Mouse (Mus musculus) layer of hippocampus, adult 18-20 months (tissue): ENCODE measurements around the gene Tulp3. TPM values are rescaled to one million over a fixed set of nuclear protein-coding genes. Genes with fewer than 3 reads are reported as not detected.
"Not testable (repeated sequence)": the region's sequence is repeated elsewhere in the genome, so short reads cannot be mapped to it uniquely, and the experiment has no call there.

Experiments
- DNase-seq, 2 experiments: peaks; one replicate each; pipeline ENCODE4 v3.0.0; 2022; ENCODE audit warnings: low spot score in 2 of 2
- long read RNA-seq: library from polyadenylated mRNA; stranded (forward); transcript quantifications from one replicate; pipeline ENCODE4 v2.0.0, GENCODE M21; 2021
- total RNA-seq, 2 experiments: library from RNA; stranded (reverse); gene quantifications; 2 replicates each; pipeline ENCODE4 v1.2.3; 2021

Tulp3 gene
- total RNA-seq, result 10 to 100 TPM; 19.2 to 21.4 TPM
- long read RNA-seq, partial matches to known transcripts, result 0 of 4 reads
- long read RNA-seq, other reads (novel, unspliced or antisense), result 2 of 4 reads

GRCm38 (mm10) chr6:128355726-128356416 is at the start of gene Tulp3:
Gene Tulp3 (minus strand): TSS chr6:128355851.
- peak; percentile 96 to 98 for DNase-seq

- no peak for DNase-seq
These were observed 49.1 kb upstream of the Tulp3 start for GRCm38 (mm10) chr6:128404708-128405107.

- DNase-seq, result peak in 1 of 2 experiments; percentile 62
These were observed 44.0 kb upstream of the Tulp3 start for GRCm38 (mm10) chr6:128399421-128400185.

- DNase-seq, result no peak
These were observed 43.3 kb upstream of the Tulp3 start, which contains the start of gene Nrip2 for GRCm38 (mm10) chr6:128398996-128399395. Gene Nrip2 (plus strand): TSS chr6:128399296.

GRCm38 (mm10) chr6:128397574-128398261 is 42.1 kb upstream of the Tulp3 start:
- DNase-seq, result peak in 1 of 2 experiments; percentile 57

DNA sequence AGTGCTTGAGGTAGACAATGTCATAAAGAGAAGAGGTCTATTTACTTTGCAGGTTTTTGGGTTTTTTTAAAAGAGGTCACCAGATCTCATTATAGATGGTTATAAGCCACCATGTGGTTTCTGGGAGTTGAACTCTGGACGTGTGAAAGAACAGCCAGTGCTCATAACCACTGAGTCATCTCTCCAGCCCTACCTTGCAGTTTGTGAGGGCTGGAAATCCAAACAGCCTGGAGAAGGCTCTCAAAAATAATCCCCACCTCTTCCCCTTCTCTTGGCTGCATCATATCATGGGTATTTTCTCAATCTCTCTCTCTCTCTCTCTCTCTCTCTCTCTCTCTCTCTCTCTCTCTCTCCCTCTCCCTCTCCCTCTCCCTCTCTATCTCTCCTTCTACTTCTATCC is 35.0 kb upstream of the Tulp3 start:
- DNase-seq, result no peak

GRCm38 (mm10) chr6:128389185-128389584 is 33.5 kb upstream of the Tulp3 start:
- DNase-seq, result no peak

- no peak for DNase-seq
These were observed 29.4 kb upstream of the Tulp3 start for GRCm38 (mm10) chr6:128385026-128385425.

DNA sequence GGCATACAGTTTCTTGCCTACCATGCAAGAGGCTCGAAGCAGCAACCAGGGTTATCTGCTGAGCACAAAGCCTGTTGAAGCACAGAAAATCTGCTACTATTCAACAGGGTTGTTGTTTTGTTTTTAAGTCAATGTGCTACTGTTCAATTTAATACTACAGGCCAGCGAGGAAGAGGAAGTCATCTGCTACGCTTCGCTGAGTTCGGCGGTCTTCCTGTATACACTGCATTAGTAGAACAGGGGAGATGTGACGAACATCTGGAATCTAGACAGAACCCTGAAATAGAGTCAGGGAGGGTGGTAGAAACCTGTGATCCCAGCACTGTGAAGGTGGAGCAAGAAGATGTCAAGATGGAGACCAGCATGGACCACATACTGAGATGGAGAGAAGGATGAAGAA is 28.1 kb upstream of the Tulp3 start:
- no peak for DNase-seq

- DNase-seq, result no peak
These were observed 25.6 kb upstream of the Tulp3 start for GRCm38 (mm10) chr6:128381254-128381653.

GRCm38 (mm10) chr6:128380594-128381167 is 25.0 kb upstream of the Tulp3 start:
- not testable (repeated sequence) for DNase-seq

DNA sequence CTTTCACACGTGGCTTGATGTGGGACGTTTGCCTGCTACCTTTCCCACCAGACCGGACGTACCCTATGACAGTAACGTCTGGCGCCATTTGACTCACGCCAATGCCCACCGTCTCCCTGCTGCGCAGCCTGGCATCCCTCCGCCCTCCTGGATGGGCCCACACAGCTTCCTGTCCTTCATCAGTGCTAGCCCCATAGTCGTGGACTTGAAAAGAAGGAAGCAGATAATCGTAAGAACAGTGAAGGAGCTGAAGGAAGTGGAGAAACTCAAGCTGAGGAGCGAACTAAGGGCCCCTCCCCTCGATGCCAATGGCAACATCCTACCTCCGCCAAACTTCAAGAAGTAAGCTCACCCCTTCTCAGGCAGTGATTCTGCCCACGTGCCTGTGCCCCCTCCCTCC is 24.0 kb upstream of the Tulp3 start:
- no peak for DNase-seq

DNA sequence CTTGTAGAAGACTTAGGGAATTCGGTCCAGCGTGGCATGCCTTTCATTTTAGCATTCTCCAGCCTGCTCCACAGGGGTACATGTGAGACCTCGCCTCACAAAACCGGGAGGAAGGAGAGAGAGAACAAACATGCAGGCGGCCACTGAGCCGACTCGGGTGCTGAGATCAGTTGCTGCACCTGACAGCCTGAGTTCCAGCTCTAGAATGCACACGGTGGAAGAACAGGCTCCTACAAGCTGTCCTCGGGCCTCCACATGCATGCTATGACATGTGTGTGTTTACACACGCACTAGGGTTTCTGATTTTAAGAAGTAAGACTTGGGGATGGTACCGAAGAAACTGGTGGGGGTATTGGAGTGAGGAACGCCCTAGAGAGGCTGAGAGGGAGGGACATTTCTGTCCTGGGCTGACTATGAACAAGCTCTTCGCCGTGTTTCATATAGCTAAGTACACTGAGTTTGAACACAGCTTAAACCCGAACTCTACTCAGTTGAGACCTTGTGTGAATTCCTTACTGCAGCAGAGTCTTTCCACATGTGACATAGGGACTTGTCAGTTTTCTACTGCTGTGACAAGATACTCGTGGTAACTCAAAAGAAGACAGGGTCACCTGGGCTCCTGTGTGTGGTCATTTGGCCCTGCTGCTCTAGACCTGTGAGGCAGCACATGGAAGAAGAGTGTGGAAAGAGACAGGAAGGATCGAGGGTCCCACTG is 20.9 kb upstream of the Tulp3 start:
- no peak for DNase-seq

- DNase-seq, result peak; percentile 60 to 72
These were observed 19.5 kb upstream of the Tulp3 start, which contains the start of the genes Tex52 and Gm44596 for GRCm38 (mm10) chr6:128375192-128375591. Gene Tex52 (plus strand): TSS chr6:128375456. Gene Gm44596 (plus strand): TSS chr6:128375503.

DNA sequence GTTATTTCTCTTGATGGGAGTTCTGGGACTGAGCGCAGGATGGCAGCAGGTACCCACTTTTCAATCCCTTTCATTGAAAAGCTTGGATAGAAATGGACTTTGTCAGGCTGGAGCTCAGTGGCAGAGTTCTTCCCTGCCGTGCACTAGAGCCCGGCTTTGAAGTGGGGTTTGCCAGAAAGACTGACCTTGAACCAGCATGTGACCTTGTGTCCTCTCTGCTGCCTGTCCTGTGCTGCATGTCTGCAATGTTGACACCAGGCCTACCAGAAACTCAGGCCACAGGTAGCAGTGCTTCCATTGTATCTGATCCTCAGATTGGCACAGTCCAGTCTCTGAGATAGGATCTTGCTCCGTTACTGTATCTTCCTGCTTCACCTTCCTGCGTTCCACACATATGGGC is 14.4 kb upstream of the Tulp3 start:
- no peak for DNase-seq

GRCm38 (mm10) chr6:128366466-128366865 is 10.8 kb upstream of the Tulp3 start:
- no peak for DNase-seq

- DNase-seq, result no peak
These were observed 9.1 kb upstream of the Tulp3 start for GRCm38 (mm10) chr6:128364721-128365120.

DNA sequence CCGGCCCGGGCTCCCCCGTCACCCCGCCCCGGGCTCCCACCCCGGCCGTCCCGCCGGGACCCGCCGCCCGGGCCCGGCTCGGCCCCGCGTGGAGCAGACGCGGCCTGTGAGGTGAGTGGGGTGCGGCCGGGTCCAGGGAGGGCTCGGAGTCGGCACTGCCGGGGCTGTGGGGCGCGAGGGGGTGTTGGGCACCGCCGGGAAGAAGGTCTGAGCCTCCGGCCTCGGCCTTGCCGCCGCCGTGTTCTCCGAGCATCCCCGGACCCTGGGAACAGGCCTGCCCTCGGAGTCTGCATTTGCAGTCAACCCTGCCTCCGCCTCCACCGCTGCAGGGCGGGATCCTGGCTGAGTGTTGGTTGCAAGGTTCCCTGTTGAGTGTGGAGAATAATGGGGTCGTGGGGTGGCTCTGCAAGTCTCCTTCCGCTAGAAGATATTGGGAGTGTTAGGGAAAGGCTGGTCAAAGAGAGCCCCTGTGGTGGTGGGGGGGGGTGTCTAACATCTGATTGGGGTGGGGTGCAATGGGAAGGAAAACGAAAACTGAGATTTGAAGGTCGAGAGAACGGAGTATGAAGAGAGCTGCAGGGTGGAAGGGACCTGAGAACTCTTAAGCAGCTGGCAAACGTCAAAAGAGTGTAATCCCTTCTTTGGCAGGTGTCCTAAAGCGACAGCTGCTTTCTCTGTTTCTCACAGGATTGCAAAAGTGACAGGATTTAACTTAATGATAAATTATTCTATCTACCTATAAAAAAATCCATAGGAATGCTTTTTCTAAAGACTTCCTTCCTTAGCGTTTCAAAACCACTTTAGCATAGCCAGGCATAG is 7.6 kb upstream of the Tulp3 start:
- no peak for DNase-seq

DNA sequence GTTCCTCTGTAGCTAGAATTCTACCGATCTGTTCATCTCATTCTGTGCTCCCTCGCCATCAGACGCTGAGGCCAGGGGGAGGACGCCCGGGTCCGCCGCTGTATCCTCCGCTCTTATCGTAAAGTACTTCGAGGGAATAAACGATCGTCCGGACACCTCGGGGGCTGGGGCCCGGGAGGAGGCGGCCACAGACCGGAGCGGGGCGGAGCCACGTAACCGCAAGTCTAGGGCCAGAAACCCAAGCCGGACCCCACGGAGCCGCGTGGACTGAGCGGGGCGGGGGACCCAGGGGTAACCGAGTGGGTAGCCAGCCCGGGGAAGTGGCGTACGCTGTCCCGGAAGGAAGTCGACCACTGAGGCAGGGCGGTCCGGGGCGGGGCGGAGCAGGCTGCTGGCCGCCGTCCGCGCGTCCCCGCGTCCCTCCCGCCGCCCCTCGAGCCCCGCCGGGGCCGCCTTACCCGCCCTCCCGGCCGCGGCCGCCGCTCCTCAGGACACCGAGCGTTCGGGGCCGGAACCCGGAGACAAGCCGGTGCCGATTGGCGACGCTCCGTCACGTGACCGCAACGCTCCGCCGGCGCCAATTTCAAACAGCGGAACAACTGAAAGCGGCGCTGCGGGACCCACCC is 6.8 kb upstream of the Tulp3 start, which contains the start of the genes Rhno1 and Foxm1:
TSS of gene Rhno1 (minus strand) at position 531 of the 626 bp plus-strand sequence.
TSS of gene Foxm1 (plus strand) at position 587 of the 626 bp plus-strand sequence.
- peak; percentile 58 to 82 for DNase-seq
